Mouse (Mus musculus) T-helper 2 cell (primary cell): ENCODE data around the gene Bclaf1.

Experiments
- in situ Hi-C: fragments of 300-600 bp; cut with MboI, MseI; formaldehyde crosslinking; loops from one replicate; pipeline ENCODE4 v1.15.1; 2025; ENCODE audit warnings: high pct_unique_total_duplicates

Gene Bclaf1

GRCm38 (mm10) chr10:20314797-20315196 lies 2.5 kb downstream of the Bclaf1 start:
- in situ Hi-C loops = no loop called here

- in situ Hi-C loops = no loop called here
Observed at GRCm38 (mm10) chr10:20317466-20317865, 5.2 kb downstream of the Bclaf1 start.

- in situ Hi-C loops = no loop called here
Observed at GRCm38 (mm10) chr10:20326226-20326625, 14.0 kb downstream of the Bclaf1 start.

- in situ Hi-C loops = no loop called here
Observed at GRCm38 (mm10) chr10:20331262-20331661, 19.0 kb downstream of the Bclaf1 start.

- in situ Hi-C loops = no loop called here
Observed at GRCm38 (mm10) chr10:20337872-20338271, 25.6 kb downstream of the Bclaf1 start.

GRCm38 (mm10) chr10:20345736-20346135 lies 33.5 kb downstream of the Bclaf1 start:
- in situ Hi-C loops = loop anchor here (10.0 kb wide), 1 partner anchor 959 kb away; no protein-coding TSS in a partner anchor

GRCm38 (mm10) chr10:20347285-20348214 lies 35.3 kb downstream of the Bclaf1 start, which contains the start of gene Mtfr2:
Gene Mtfr2, plus strand, starts transcription at chr10:20347770.
- in situ Hi-C loops = loop anchor here (10.0 kb wide), 1 partner anchor 957 kb away; no protein-coding TSS in a partner anchor

GRCm38 (mm10) chr10:20348894-20349293 lies 36.6 kb downstream of the Bclaf1 start:
- in situ Hi-C loops = loop anchor here (10.0 kb wide), 1 partner anchor 956 kb away; no protein-coding TSS in a partner anchor

- in situ Hi-C loops = no loop called here
Observed at GRCm38 (mm10) chr10:20361542-20362449, 49.5 kb downstream of the Bclaf1 start.

- in situ Hi-C loops = no loop called here
Observed at GRCm38 (mm10) chr10:20362450-20363118, 50.3 kb downstream of the Bclaf1 start.

GRCm38 (mm10) chr10:20372046-20372445 lies 59.8 kb downstream of the Bclaf1 start:
- in situ Hi-C loops = no loop called here

- in situ Hi-C loops = no loop called here
Observed at GRCm38 (mm10) chr10:20377621-20378020, 65.4 kb downstream of the Bclaf1 start.

- in situ Hi-C loops = no loop called here
Observed at GRCm38 (mm10) chr10:20379071-20379735, 66.9 kb downstream of the Bclaf1 start.

GRCm38 (mm10) chr10:20380798-20381197 lies 68.5 kb downstream of the Bclaf1 start:
- in situ Hi-C loops = no loop called here

GRCm38 (mm10) chr10:20381352-20381751 lies 69.1 kb downstream of the Bclaf1 start:
- in situ Hi-C loops = no loop called here

- in situ Hi-C loops = no loop called here
Observed at GRCm38 (mm10) chr10:20382807-20383419, 70.6 kb downstream of the Bclaf1 start.

GRCm38 (mm10) chr10:20390568-20390967 lies 78.3 kb downstream of the Bclaf1 start:
- in situ Hi-C loops = no loop called here
